8 mouse cellular contexts compared by ENCODE assay signal in genomic region chr17:31254463-31254931, GRCm38 (mm10). TPM values are rescaled to one million over a fixed set of nuclear protein-coding genes. Genes with fewer than 3 reads are reported as not detected.
DNase-seq lines count a peak whose midpoint lies in the region; ATAC-seq lines count a peak whose summit lies in the region.

No protein-coding gene starts in this region.

- H3K9me3 ChIP-seq in embryonic facial prominence, embryonic 13.5 days, result no peaks in the 10 kb centered on the region
- H3K9me3 ChIP-seq in heart, embryonic 15.5 days (replicated peaks), result no peaks in the 10 kb centered on the region
- no peaks in the 10 kb centered on the region for H3K9me3 ChIP-seq in liver, embryonic 13.5 days (replicated peaks)
- no peaks in the 10 kb centered on the region for H3K9me3 ChIP-seq in neural tube, embryonic 11.5 days (ENCODE audit: control insufficient read depth, low read length)
- no peaks in the 10 kb centered on the region for H3K9me3 ChIP-seq in stomach, embryonic 14.5 days (ENCODE audit: control insufficient read depth, low read depth, low read length)

- DNase-seq in 3T3-L1 (ENCODE audit: low read depth, low spot score), result peak; percentile 65
- DNase-seq in adrenal gland, postnatal 10 days, result peak; percentile 89
- peak; percentile 88 for DNase-seq in kidney, postnatal 10 days
- DNase-seq in liver, embryonic 13.5 days, result peak; percentile 27
- peak; percentile 73 for DNase-seq in neural tube, embryonic 11.5 days (ENCODE audit: low spot score)

- H3K4me1 ChIP-seq in embryonic facial prominence, embryonic 13.5 days, result no peaks in the 10 kb centered on the region
- H3K4me1 ChIP-seq in heart, embryonic 15.5 days (replicated peaks), result peaks cover 5% of the 10 kb centered on the region
- H3K4me1 ChIP-seq in liver, embryonic 13.5 days (replicated peaks), result no peaks in the 10 kb centered on the region
- H3K4me1 ChIP-seq in neural tube, embryonic 11.5 days (ENCODE audit: control insufficient read depth, insufficient read depth, low read length), result no peaks in the 10 kb centered on the region
- no peaks in the 10 kb centered on the region for H3K4me1 ChIP-seq in stomach, embryonic 14.5 days (ENCODE audit: control insufficient read depth, insufficient read depth, low read length)

- H3K36me3 ChIP-seq in embryonic facial prominence, embryonic 13.5 days, result no peaks in the 10 kb centered on the region
- no peaks in the 10 kb centered on the region for H3K36me3 ChIP-seq in heart, embryonic 15.5 days
- H3K36me3 ChIP-seq in liver, embryonic 13.5 days, result no peaks in the 10 kb centered on the region
- no peaks in the 10 kb centered on the region for H3K36me3 ChIP-seq in neural tube, embryonic 11.5 days (ENCODE audit: control insufficient read depth, insufficient read depth, low read length)
- no peaks in the 10 kb centered on the region for H3K36me3 ChIP-seq in stomach, embryonic 14.5 days (ENCODE audit: control insufficient read depth, insufficient read depth, low read length)

- peak overlapping the region; percentile 14; the same call in 1 of the 2 replicates for H3K4me2 ChIP-seq in embryonic facial prominence, embryonic 13.5 days
- no peak overlapping the region for H3K4me2 ChIP-seq in heart, embryonic 15.5 days
- H3K4me2 ChIP-seq in liver, embryonic 13.5 days, result no peak overlapping the region
- H3K4me2 ChIP-seq in neural tube, embryonic 11.5 days (ENCODE audit: low read depth), result no peak overlapping the region
- H3K4me2 ChIP-seq in stomach, embryonic 14.5 days (replicated peaks; ENCODE audit: low read depth, low read length), result no peak overlapping the region

- peak overlapping the region; percentile 37; the same call in 1 of the 2 replicates for H3K9ac ChIP-seq in embryonic facial prominence, embryonic 13.5 days
- H3K9ac ChIP-seq in heart, embryonic 15.5 days, result no peak overlapping the region
- no peak overlapping the region for H3K9ac ChIP-seq in liver, embryonic 13.5 days
- no peak overlapping the region for H3K9ac ChIP-seq in neural tube, embryonic 11.5 days (ENCODE audit: low read length)
- H3K9ac ChIP-seq in stomach, embryonic 14.5 days (replicated peaks; ENCODE audit: low read depth, low read length), result no peak overlapping the region

- H3K27me3 ChIP-seq in embryonic facial prominence, embryonic 13.5 days, result no peaks in the 10 kb centered on the region
- no peaks in the 10 kb centered on the region for H3K27me3 ChIP-seq in heart, embryonic 15.5 days
- no peaks in the 10 kb centered on the region for H3K27me3 ChIP-seq in liver, embryonic 13.5 days
- H3K27me3 ChIP-seq in neural tube, embryonic 11.5 days (ENCODE audit: control insufficient read depth, insufficient read depth, low read length), result no peaks in the 10 kb centered on the region
- H3K27me3 ChIP-seq in stomach, embryonic 14.5 days (ENCODE audit: control insufficient read depth, insufficient read depth, low read length), result no peaks in the 10 kb centered on the region

- H3K4me3 ChIP-seq in embryonic facial prominence, embryonic 13.5 days, result no peak overlapping the region
- no peak overlapping the region for H3K4me3 ChIP-seq in heart, embryonic 15.5 days
- no peak overlapping the region for H3K4me3 ChIP-seq in liver, embryonic 13.5 days (replicated peaks)
- H3K4me3 ChIP-seq in neural tube, embryonic 11.5 days (ENCODE audit: low read depth, low read length), result no peak overlapping the region
- H3K4me3 ChIP-seq in stomach, embryonic 14.5 days (ENCODE audit: low read depth, low read length), result no peak overlapping the region

- ATAC-seq in embryonic facial prominence, embryonic 13.5 days (ENCODE audit: insufficient number of reproducible peaks, insufficient read depth, low FRiP score, low TSS enrichment, low read depth), result peak; percentile 62; the same call in 1 of the 2 replicates
- ATAC-seq in heart, embryonic 15.5 days (replicated peaks; ENCODE audit: insufficient number of reproducible peaks, insufficient read depth, low FRiP score, low read depth), result 0 out of 2 replicates have a peak, but pooled peaks have one; percentile 50
- ATAC-seq in liver, embryonic 13.5 days (ENCODE audit: low read depth), result no peak
- peak; percentile 45; the same call in 1 of the 2 replicates for ATAC-seq in neural tube, embryonic 11.5 days (ENCODE audit: insufficient read depth, low FRiP score, low TSS enrichment)
- ATAC-seq in stomach, embryonic 14.5 days (ENCODE audit: insufficient number of reproducible peaks, insufficient read depth, low FRiP score, low read depth), result peak; percentile 76; the same call in 1 of the 2 replicates

- 11% methylated on average over 9 of the region's 9 CpGs for WGBS in embryonic facial prominence, embryonic 13.5 days
- WGBS in heart, embryonic 15.5 days, result 12% methylated on average over 9 of the region's 9 CpGs
- 26% methylated on average over 9 of the region's 9 CpGs for WGBS in liver, embryonic 13.5 days (ENCODE audit: insufficient replicate concordance)
- WGBS in neural tube, embryonic 11.5 days, result 11% methylated on average over 9 of the region's 9 CpGs
- 12% methylated on average over 9 of the region's 9 CpGs for WGBS in stomach, embryonic 14.5 days

- H3K27ac ChIP-seq in embryonic facial prominence, embryonic 13.5 days, result no peak overlapping the region
- H3K27ac ChIP-seq in heart, embryonic 15.5 days, result no peak overlapping the region; the same call in 1 of the 2 replicates
- no peak overlapping the region for H3K27ac ChIP-seq in liver, embryonic 13.5 days
- H3K27ac ChIP-seq in neural tube, embryonic 11.5 days (ENCODE audit: low read depth, low read length), result no peak overlapping the region
- H3K27ac ChIP-seq in stomach, embryonic 14.5 days (ENCODE audit: low read length), result no peak overlapping the region

RNA-seq across cellular contexts. Expression of gene Rsph1, which starts 22.7 kb away (rescaled TPM):
- total RNA-seq in adrenal gland, postnatal 10 days (2021), result 1 to 10 TPM; 3.5 to 4.6 TPM
- polyA plus RNA-seq in embryonic facial prominence, embryonic 13.5 days (2015; fragmentation: Nextera tagmentation; extraction: Ambion mirVana), result 0.46 and 1.5 TPM in 2 replicates
- polyA plus RNA-seq in heart, embryonic 15.5 days (2015; fragmentation: Nextera tagmentation; extraction: Ambion mirVana), result 2.2 and 2.3 TPM in 2 replicates
- polyA plus RNA-seq in liver, embryonic 13.5 days (2015; fragmentation: Nextera tagmentation; extraction: Ambion mirVana), result 0.19 and 0.20 TPM in 2 replicates
- 0.95 and 1.7 TPM in 2 replicates for polyA plus RNA-seq in neural tube, embryonic 11.5 days (2014; fragmentation: Nextera tagmentation; extraction: Ambion mirVana)
- polyA plus RNA-seq in stomach, embryonic 14.5 days (2014; fragmentation: Nextera tagmentation; extraction: Ambion mirVana), result 0.50 and 0.62 TPM in 2 replicates

RNA-seq across cellular contexts. Expression of gene Slc37a1, which starts 32.1 kb away (rescaled TPM):
- total RNA-seq in adrenal gland, postnatal 10 days (2021), result 10 to 100 TPM in 1 of 2 experiments, 1 to 10 TPM in 1; 4.4 to 10.9 TPM
- polyA plus RNA-seq in embryonic facial prominence, embryonic 13.5 days (2015; fragmentation: Nextera tagmentation; extraction: Ambion mirVana), result 3.2 and 3.8 TPM in 2 replicates
- polyA plus RNA-seq in heart, embryonic 15.5 days (2015; fragmentation: Nextera tagmentation; extraction: Ambion mirVana), result 8.7 and 9.1 TPM in 2 replicates
- polyA plus RNA-seq in liver, embryonic 13.5 days (2015; fragmentation: Nextera tagmentation; extraction: Ambion mirVana), result 2.9 and 3.9 TPM in 2 replicates
- 11.2 and 13.9 TPM in 2 replicates for polyA plus RNA-seq in neural tube, embryonic 11.5 days (2014; fragmentation: Nextera tagmentation; extraction: Ambion mirVana)
- 7.9 and 10.1 TPM in 2 replicates for polyA plus RNA-seq in stomach, embryonic 14.5 days (2014; fragmentation: Nextera tagmentation; extraction: Ambion mirVana)

RNA-seq across cellular contexts. Expression of gene Ubash3a, which starts 46.8 kb away (rescaled TPM):
- 1 to 10 TPM in 1 of 2 experiments, under 1 TPM in 1; 0.69 to 1.3 TPM for total RNA-seq in adrenal gland, postnatal 10 days (2021)
- polyA plus RNA-seq in embryonic facial prominence, embryonic 13.5 days (2015; fragmentation: Nextera tagmentation; extraction: Ambion mirVana), result 0.24 and 1.4 TPM in 2 replicates
- polyA plus RNA-seq in heart, embryonic 15.5 days (2015; fragmentation: Nextera tagmentation; extraction: Ambion mirVana), result 0.37 and 4.0 TPM in 2 replicates
- polyA plus RNA-seq in liver, embryonic 13.5 days (2015; fragmentation: Nextera tagmentation; extraction: Ambion mirVana), result 18.8 and 19.9 TPM in 2 replicates
- 0.42 and 1.3 TPM in 2 replicates for polyA plus RNA-seq in neural tube, embryonic 11.5 days (2014; fragmentation: Nextera tagmentation; extraction: Ambion mirVana)
- 0.21 and 0.49 TPM in 2 replicates for polyA plus RNA-seq in stomach, embryonic 14.5 days (2014; fragmentation: Nextera tagmentation; extraction: Ambion mirVana)

RNA-seq across cellular contexts. Expression of gene Tmprss3, which starts 55.7 kb away (rescaled TPM):
- total RNA-seq in adrenal gland, postnatal 10 days (2021), result under 1 TPM in 1 of 2 experiments, not detected in 1; 0.09 TPM
- not detected in 2 replicates for polyA plus RNA-seq in embryonic facial prominence, embryonic 13.5 days (2015; fragmentation: Nextera tagmentation; extraction: Ambion mirVana)
- 0.06 TPM in 1 of 2 replicates, not detected in the other for polyA plus RNA-seq in heart, embryonic 15.5 days (2015; fragmentation: Nextera tagmentation; extraction: Ambion mirVana)
- polyA plus RNA-seq in liver, embryonic 13.5 days (2015; fragmentation: Nextera tagmentation; extraction: Ambion mirVana), result 0.12 and 0.16 TPM in 2 replicates
- not detected in 2 replicates for polyA plus RNA-seq in neural tube, embryonic 11.5 days (2014; fragmentation: Nextera tagmentation; extraction: Ambion mirVana)
- polyA plus RNA-seq in stomach, embryonic 14.5 days (2014; fragmentation: Nextera tagmentation; extraction: Ambion mirVana), result 0.34 and 0.43 TPM in 2 replicates

Comparison
In these comparisons a context has a peak if more than half of its experiments do, and no peak if none do; other contexts are left out.
1. DNase-seq: peak in every context shown above with its lines; median percentile 89 in adrenal gland, postnatal 10 days; 88 in kidney, postnatal 10 days; 73 in neural tube, embryonic 11.5 days; 65 in 3T3-L1; 27 in liver, embryonic 13.5 days.